Mouse (Mus musculus) heart, adult 11 months (tissue): ENCODE data around the gene Gad2.

ENCODE experiments used
- DNase-seq: peaks from one replicate; pipeline ENCODE4 v3.0.0; 2022

Gad2 gene

GRCm38 (mm10) chr2:22648394-22648793, 26.4 kb downstream of the Gad2 start:
- no peak for DNase-seq

- DNase-seq = no peak
Measured at GRCm38 (mm10) chr2:22651826-22652225, 29.8 kb downstream of the Gad2 start.

- no peak for DNase-seq
Measured at GRCm38 (mm10) chr2:22663731-22664130, 41.7 kb downstream of the Gad2 start.

- DNase-seq = peak; percentile 86
Measured at GRCm38 (mm10) chr2:22670415-22670814, 48.4 kb downstream of the Gad2 start.

GRCm38 (mm10) chr2:22671348-22671747, 49.3 kb downstream of the Gad2 start:
- no peak for DNase-seq

- no peak for DNase-seq
Measured at GRCm38 (mm10) chr2:22677066-22677465, 55.1 kb downstream of the Gad2 start.

GRCm38 (mm10) chr2:22679944-22680343, 57.9 kb downstream of the Gad2 start:
- DNase-seq = no peak

- no peak for DNase-seq
Measured at GRCm38 (mm10) chr2:22689969-22690368, 68.0 kb downstream of the Gad2 start.

GRCm38 (mm10) chr2:22704780-22705727, 83.0 kb downstream of the Gad2 start:
- peak; percentile 92 for DNase-seq

- DNase-seq = no peak
Measured at GRCm38 (mm10) chr2:22706233-22706632, 84.2 kb downstream of the Gad2 start.

- DNase-seq = peak; percentile 91
Measured at GRCm38 (mm10) chr2:22721522-22722470, 99.8 kb downstream of the Gad2 start.

GRCm38 (mm10) chr2:22723927-22724534, 102.0 kb downstream of the Gad2 start:
- peak; percentile 80 for DNase-seq

GRCm38 (mm10) chr2:22727113-22727512, 105.1 kb downstream of the Gad2 start:
- peak; percentile 49 for DNase-seq

GRCm38 (mm10) chr2:22736134-22736533, 114.1 kb downstream of the Gad2 start:
- no peak for DNase-seq

- no peak for DNase-seq
Measured at GRCm38 (mm10) chr2:22739369-22739768, 117.4 kb downstream of the Gad2 start.

- no peak for DNase-seq
Measured at GRCm38 (mm10) chr2:22740441-22740840, 118.4 kb downstream of the Gad2 start.

GRCm38 (mm10) chr2:22741222-22741621, 119.2 kb downstream of the Gad2 start:
- no peak for DNase-seq
